Mouse (Mus musculus) cerebellum, postnatal 14 days (tissue): ENCODE measurements at regions not wholly inside any gene's neighbourhood (a gene's known extent, or its start where the extent isn't known, plus 50 kb on each side); places are given as distances from the start of the nearest gene placed in this dataset.
A peak's percentile ranks its signal among the peaks of the same experiment; 100 is the strongest.

Source experiments
- DNase-seq, 2 experiments: peaks; one replicate each; pipeline ENCODE4 v3.0.0; 2021; ENCODE audit warnings: mixed read lengths in 2 of 2

- no peak for DNase-seq
Observed at GRCm38 (mm10) chr3:101691937-101692604, 87.6 kb upstream of the Atp1a1 start.

GRCm38 (mm10) chr3:101690779-101691178 lies 86.3 kb upstream of the Atp1a1 start:
- peak in 1 of 2 experiments; percentile 57 for DNase-seq

- peak; percentile 95 to 99 for DNase-seq
Observed at GRCm38 (mm10) chr3:101690222-101690621, 85.7 kb upstream of the Atp1a1 start.

- DNase-seq, result no peak
Observed at GRCm38 (mm10) chr3:101685203-101685602, 80.7 kb upstream of the Atp1a1 start.

- no peak for DNase-seq
Observed at GRCm38 (mm10) chr3:101672943-101673342, 68.5 kb upstream of the Atp1a1 start.

GRCm38 (mm10) chr3:101670561-101671001 lies 66.1 kb upstream of the Atp1a1 start:
- peak; percentile 49 for DNase-seq

- DNase-seq, result peak in 1 of 2 experiments; percentile 38
Observed at GRCm38 (mm10) chr3:101669743-101670142, 65.3 kb upstream of the Atp1a1 start.

- no peak for DNase-seq
Observed at GRCm38 (mm10) chr3:101667767-101668387, 63.4 kb upstream of the Atp1a1 start.

- no peak for DNase-seq
Observed at GRCm38 (mm10) chr3:101667186-101667585, 62.7 kb upstream of the Atp1a1 start.

- no peak for DNase-seq
Observed at GRCm38 (mm10) chr3:101666583-101666982, 62.1 kb upstream of the Atp1a1 start.

GRCm38 (mm10) chr3:101661184-101661992 lies 56.9 kb upstream of the Atp1a1 start:
- peak; percentile 50 to 59 for DNase-seq

- DNase-seq, result no peak
Observed at GRCm38 (mm10) chr3:101660635-101661034, 56.2 kb upstream of the Atp1a1 start.

GRCm38 (mm10) chr3:101660176-101660575 lies 55.7 kb upstream of the Atp1a1 start:
- DNase-seq, result no peak

GRCm38 (mm10) chr3:101657979-101658378 lies 53.5 kb upstream of the Atp1a1 start:
- DNase-seq, result no peak

- DNase-seq, result no peak
Observed at GRCm38 (mm10) chr3:101654720-101655119, 50.2 kb upstream of the Atp1a1 start.
